Mouse (Mus musculus): Measurements from ENCODE around the gene Thsd4.
"Not testable (repeated sequence)": the region's sequence is repeated elsewhere in the genome, so short reads cannot be mapped to it uniquely, and the experiment has no call there.

The Thsd4 gene

DNA sequence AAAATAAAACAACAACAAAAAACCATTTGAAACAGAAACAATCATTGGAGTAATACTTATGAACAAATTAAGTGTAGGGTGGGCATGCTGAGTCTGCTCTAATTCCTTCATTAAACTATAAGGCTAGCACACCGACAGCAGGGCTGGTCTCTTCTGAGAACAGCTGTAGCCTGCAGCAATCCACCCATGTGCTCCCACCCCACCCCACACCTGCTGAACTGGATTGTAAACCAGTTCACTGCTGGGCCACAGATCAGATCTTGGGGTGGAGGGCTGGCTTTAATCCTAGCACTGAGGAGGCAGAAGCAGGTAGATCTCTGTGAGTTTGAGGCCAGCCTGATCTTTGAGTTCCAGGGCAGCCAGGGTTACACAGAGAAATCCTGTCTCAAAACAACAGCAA lies 563.7 kb downstream of the Thsd4 start:
- DNase-seq, result not testable (repeated sequence)

DNA sequence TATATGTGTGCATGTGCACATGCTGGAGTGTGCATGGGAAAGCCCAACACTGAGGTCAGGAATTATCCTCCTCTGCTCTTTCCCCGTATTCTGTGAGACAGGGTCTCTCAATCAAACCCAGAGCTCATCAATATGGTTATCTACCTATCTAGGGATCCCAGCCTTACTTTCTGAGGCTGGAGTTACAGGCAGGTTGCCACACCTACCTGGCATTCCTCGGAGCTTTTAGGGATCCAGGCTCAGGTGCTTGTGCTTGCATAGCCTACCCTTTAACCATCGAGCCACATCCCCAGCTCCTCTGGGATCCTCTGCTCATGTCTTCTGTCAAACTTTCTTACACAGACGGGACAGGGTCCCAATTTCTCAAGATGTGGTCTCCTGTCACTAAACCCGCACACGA lies 565.4 kb downstream of the Thsd4 start:
- DNase-seq, result no peak

DNA sequence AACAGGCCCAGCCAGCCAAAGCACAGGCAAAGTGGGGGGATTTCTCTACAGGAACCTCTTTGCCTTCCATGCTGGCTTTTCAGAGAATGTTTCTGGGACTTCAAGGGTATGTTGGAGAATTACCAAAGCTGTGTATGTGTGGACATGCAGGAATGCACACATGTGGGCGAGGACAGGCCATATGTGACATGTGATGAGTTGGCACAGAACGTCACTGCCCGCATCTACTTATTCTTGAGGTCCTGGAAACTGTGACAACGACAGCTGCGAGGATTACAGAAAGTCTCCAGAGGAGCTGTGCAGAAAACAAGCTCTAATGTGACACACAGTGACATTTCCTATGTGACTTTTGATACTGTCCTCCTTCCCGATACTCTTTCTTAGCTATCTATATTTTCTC lies 566.2 kb downstream of the Thsd4 start:
- DNase-seq, result no peak

DNA sequence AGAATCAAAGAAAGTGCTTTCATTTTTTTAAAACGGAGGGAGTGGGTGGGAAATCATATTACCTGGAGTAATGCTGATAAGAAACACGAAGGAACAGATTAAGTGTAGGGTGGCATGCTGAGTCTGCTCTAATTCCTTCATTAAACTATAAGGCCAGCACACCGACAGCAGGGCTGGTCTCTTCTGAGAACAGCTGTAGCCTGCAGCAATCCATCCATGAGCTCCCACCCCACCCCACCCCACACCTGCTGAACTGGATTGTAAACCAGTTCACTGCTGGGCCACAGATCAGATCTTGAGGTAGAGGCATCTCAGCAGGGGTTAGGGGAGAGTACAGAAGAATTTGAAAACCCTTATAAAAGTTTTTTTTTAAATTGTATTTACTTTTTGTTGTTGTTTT lies 566.6 kb downstream of the Thsd4 start:
- DNase-seq, result no peak

DNA sequence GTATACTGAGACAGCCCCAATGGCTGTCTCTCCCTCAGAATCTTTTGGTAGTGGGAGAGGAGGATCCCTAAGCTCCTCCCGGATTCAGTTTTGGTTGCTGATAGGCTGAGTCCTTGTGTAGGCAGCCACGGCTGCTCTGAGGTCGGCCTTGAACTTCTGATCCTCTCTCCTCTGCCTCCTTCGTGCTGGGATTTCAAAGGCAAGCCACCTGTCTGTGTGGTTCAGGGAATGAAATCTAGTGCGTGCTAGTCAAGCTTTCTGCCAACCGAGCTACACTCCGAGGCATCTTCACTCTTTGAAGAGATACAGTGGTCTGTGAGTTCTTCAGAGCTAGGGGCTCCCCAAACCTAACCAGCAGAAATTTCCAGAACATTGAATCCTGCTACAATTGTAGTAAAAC lies 568.3 kb downstream of the Thsd4 start:
- no peak for DNase-seq

DNA sequence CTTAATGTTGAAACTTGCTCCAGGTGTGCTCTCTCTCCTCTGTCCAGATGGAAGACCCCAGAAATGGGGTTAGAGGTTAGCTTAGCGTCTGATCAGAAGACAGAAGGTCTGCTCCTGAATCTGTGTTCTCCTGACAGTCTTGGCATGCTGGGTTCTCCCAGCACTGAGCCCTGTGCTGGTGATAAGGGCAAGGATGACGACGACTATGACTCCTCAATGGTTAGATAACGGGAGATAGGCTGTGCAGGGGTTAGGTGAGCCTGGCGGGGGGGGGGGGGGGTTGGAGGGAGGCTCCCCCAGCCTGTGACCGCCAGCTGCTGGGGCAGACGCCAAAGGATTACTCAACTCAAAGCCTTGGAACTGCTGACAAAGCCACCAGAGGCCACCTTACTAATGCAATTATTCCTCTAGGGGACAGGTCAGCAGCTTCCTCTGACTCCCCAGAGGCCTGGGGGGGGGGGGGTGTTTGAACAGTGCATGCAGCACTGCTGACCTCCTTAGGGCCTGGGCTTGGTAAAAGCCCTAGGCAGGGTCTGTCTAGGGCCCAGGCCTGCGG lies 569.3 kb downstream of the Thsd4 start:
- DNase-seq, result no peak

DNA sequence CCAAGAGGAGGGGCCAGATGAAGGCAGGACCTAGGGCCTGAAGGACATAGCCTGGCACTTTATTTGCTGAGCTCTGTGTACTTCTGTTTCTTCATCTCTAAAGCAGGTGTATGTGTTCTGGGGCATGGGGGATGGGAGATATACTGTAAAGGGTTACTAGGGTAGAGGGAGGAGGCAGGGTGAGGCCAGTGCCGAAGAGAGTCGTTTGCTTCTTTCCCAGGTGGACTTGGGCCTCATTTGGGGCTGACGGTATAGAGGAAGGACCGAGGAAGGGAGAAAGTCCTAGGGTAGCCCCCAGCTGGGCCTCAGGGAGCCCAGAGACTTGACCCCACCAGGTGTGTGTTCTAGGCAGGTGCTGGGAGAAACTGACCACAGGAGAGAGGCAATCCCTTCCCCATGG lies 569.9 kb downstream of the Thsd4 start:
- DNase-seq, result no peak

DNA sequence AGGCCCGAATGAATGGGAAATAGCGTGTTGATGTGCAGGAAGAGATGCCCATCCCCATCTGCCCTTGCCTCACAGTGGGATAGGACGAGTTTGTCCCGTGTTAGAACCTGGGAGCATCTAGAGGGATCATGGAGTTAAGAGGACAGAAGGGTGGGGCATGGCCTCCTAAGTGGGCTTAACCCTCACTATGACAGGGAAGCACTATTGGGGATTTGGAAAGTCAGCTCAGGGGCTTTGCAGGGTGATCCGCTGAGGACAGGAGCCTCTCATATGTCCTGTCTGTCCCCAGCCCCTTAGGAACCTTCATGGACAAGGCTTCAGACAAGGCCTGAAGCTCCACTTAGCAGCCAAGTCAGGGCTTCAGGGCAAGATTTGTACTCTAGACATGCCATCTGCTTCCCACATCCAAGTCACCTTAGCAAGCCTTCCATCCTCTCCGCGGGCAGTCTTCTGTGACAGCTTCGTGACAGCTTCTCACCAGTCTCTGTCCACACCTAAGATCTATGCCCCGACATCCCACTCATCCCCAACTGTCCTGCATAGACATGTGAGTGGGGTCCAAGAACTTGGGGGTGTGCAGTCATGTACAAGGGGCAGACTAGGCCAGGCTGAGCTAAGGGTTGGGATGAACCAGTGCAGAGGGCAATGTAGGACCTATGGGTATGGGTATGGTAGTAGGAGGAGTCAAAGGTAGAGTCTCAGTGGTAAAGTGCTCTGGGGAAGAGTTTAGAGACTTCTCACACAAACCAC lies 570.7 kb downstream of the Thsd4 start:
- no peak for DNase-seq

DNA sequence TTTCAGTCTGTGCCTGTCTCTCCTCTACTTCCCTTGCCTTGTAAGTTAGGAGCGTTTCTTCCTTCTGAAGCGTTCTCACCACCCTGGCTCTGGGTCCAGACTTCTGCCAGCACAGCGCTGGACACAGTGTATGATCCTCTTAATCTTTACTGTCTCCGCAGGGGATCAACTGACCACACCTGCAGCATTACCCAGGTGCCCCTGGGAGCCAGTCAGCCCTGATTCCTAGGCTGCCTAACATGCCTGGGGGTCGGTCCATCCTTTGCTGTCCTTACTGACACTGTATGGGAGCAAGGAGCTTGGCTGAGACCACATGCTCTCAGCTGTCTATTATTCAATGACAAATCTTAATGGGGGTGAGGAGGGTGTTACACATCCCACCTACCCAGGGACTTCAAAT lies 571.9 kb downstream of the Thsd4 start:
- DNase-seq, result no peak

DNA sequence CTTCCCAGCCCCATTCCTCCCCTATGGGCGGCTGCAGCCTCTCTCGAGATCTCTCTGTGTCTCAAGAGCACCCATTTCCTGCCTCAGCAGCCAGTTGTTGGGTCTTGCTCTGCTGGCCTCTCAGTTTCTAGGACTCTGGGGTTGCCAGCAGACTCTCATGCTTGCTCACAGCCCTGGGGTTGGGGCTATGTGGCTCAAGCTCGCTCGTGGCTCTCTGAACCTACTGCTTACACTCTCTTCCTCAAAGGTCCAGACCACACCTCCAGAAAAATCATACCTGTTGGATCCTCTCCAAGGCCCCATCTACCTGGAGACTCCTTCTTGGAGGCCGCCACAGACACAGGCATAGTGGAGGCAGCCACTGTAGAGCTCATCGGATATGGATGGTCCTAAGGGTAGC lies 572.3 kb downstream of the Thsd4 start:
- no peak for DNase-seq

DNA sequence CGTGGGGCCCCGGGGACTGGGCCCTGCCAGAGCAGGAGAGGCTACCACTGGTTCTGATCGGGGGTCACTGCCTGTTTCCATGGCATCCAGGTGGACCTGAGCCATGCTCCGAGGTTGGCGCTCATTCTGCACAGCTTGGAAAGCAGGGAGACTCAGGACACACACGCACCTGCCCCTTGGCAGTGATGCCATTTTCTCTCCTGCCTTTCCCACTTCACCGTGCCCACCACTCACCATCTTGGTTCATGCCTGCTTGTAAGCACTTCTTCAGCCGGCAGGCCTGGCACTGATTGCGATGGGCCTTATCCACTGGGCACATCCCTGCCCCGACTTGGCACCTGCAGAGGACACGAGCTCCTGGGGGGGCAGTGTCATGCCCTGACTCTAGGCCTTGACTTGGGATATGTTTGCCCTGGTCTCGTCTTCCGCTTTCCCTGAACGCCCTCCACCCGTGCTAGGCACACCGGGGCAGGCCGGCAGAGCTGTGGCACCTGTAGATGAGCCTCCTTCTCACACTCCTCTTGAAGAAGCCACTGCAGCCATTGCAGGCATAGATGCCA lies 573.1 kb downstream of the Thsd4 start:
- DNase-seq, result no peak

DNA sequence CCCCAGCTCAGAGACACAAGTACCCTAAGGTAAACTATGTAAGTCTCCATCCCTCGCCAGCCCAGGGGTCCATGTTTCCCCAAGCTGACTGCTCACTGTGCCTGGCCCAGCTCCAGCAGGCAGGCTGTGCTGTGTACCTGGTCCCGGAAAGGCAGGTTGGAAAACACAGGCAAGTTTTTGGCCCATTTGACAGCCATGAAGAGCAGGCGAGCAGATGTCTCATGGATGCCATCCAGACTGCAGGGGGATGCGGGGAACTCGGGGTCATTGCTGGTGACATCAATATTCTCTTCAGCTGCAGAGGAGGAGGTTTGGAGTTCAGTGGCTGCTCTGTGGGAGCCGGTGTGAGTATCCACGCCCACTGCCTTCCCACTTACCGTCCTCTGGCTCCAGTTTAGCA lies 573.6 kb downstream of the Thsd4 start:
- no peak for DNase-seq

DNA sequence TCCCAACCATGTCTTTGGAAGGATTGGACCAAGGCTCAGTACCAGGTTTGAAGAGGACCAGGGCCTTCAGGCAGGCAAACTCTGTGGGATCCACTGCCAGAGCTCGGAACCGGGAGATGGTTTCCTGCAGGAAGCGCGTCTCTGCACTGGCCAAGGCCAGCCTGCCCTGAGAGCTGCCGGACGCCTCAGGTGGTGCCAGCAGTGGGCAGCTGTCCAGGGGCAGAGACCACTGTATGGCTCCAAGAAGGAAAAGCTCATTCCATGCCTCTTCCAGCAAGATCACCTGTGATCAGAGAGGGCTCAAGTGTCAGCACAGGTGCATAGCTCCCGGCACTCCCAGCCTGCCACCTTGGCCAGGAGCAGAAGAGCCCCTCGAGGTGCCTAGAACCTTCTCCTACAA lies 574.6 kb downstream of the Thsd4 start:
- DNase-seq, result no peak

DNA sequence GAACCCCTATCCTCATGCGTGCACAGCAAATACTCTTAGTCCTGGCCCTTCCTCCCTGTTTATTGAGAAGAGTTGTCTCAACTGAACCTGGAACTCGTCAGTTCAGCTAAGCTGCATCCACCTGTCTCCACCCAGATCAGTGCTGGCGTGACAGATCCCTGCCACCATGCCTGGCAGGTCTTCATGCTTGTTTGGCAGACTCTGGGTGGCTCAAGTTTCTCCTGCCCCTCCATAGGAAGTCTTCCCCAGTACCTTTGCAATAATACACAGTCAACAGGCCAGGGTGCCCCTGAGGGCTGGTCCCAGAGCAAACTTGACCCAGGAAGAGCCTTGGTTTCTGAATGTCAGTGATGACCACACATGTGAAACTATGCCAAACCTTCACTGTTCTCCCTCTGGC lies 576.6 kb downstream of the Thsd4 start:
- DNase-seq, result no peak

DNA sequence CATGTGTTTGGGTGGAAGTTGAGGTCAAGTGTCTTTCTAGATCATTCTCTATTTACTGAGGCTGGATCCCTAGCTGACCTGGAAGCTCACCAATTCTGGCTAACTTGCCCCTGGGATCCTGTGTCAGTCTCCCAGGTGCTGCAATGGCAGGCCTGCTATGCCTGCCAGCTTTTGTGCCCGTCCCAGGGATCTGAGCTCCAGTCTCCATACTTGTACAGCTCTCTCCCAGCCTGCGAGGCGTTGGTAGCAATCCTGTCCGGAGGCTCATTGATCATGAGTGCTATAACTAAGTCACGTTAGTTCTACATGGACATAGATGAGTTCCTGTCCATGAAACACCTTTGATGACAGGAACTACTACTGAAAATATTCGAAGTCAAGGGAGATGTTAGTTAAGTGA lies 578.0 kb downstream of the Thsd4 start:
- DNase-seq, result no peak

DNA sequence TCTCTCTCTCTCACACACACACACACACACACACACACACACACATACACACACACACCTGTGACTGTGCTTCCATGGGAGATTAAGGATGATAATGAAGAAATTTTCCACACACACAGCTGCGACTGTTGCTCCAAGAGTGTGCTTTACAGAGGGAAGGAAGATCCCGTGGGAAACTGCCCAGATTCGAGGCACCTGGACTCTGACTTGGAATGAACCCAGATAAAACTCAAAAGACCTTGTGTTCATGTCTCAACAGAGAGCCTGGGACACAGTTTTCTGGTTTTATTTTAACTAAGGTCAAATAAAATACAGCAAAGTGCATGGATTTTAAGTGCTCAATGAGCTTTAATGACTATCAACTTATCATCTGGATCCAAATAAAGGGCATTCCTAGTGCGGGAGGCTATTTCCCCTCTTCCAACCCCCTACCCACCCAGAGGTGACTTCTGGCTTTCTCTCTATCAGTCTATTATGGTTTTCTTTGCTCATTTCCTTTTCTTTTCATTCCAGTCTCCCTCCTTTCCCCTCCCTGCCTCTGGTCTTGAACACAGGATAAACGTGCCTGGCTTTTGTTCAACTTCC lies 579.3 kb downstream of the Thsd4 start:
- DNase-seq, result peak in 1 of 2 experiments; percentile 8

DNA sequence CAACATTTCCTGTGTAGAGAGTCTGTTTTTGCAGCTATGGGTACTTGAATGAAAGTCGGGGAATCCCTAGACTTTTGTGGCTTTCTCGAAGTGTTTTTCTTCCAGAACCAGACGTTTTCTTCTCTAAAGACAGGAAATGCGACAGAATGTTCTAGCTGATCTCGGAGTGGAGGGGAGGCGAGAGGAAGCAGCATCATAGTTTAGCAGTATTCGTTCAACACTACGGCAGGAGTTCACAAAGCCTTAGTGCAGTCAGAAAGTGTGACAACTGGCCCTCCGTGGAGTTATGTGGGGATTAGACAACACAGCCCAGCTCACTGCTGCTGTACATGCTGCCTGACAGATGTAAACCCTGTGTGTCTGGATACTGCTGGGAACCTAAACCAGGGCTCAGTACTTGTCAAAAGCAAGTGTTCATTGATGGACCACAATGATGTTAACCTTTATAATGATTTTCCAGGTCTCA lies 579.9 kb downstream of the Thsd4 start:
- DNase-seq, result no peak

DNA sequence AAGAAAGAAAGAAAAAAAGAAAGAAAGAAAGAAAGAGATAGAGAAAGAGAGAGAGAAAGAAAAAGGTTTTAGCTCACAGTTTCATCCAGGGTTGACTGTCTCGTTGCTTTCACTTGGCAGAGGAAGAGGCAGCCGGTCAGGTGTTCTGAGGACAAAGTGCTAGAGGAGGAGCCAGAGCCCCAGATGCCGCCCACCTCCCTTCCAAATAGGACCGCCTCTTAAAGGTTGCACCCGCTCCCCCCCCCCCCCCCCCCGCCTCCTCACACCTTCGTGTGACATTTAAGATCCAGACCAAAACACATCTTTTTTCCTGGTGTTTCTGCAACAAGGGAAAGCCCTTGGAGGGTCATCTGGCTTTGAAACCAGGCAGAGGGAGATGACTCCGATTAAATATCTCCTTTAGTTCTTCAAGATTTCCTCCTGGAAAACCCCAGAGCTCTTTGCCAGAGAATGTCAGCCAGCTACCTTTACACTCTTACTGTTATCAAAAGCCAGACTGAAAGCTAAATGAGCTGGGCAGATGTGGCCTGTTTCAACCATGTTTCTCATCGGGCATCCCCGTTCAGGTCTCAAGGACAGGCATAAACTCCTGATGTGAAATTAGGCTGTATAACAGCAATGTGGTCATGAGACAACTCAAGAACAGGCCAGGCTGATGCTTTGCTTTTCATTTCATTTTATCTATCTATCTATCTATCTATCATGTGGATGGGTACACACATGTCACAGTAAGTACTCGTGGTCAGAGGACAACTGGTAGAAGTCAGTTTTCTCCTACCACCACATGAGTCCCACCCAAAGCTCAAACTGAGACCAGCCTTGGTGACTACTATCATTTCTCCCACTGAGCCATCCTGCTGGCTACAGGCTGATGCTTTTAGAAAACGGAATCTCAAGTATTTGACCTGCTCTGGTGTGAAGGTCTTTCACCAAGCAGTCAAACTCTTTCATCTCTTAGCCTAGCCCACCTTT lies 580.6 kb downstream of the Thsd4 start:
- DNase-seq, result no peak

DNA sequence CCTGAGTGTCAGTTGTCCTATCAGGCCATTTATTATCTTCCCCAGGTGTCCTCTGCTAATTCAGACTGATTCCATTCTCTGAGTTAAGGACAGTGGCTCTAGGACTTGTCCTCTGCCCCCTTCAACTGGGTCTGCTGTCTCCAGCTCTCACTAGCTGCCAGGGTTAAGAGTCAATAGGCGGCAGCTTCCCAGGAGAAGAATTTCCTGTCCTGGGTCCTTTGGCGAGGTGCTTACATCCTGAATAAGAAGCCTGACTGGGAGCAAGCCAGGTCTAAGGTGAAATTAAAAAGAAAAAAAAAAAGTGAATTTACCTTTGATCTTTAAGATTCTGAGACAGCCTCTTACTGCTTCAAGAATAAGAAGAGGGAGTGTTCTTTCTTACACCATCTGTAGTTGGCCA lies 582.2 kb downstream of the Thsd4 start:
- DNase-seq, result no peak

DNA sequence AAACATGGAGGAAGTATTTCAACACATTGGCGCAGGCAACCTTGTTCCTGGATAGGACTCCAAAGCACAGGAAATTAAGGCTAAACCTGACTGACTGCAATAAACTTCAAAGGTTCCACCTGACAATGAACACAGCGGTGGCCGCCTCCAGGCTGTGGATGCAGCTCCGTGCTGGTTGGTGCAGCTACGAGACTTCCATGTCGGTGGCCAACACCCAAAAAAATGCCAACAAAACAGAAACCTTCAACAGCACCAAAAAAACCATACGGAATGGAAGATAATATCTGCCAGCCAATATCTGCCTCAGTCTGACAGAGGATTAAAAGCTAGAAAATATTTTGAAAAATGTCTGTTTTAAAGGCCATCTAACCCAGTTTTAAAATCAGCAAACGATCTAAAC lies 583.3 kb downstream of the Thsd4 start:
- DNase-seq, result no peak

DNA sequence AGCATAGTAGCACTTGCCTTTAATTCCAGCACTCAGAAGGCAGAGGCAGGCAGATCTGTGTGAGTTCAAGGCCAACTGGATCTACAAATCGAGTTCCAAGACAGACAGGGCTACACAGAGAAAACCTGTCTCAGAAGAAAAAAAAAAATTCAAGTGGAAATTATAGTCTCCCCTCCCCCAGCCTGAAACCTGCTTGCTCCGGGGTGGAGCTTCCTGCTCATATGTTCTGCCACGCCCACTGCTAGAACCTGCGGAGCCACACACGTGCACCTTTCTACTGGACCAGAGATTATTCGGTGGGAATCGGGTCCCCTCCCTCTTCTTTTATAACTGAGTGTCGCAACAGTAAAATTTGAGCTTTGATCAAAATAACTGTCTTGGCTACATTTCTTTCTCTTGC lies 586.0 kb downstream of the Thsd4 start:
- DNase-seq, result not testable (repeated sequence)

DNA sequence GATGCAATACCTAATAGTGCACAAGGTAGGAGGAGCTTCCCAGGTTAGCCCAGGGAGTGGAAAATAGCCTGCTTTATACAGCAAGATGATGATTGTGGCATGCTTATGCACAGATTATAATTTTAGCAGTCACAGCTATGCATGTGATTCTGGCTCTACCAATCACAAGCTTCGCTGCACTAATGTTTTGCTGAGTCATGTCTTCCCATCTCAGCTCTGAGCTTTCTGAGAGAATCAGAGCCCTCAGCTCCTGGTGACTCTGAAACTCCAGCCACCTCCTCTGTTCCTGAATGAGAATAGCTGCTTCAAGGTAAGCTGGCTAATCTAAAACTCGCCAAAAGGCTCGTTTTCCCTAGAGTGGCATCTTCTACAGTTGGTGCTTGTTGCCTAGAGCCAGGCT lies 591.6 kb downstream of the Thsd4 start:
- no peak for DNase-seq
